Mouse (Mus musculus) cerebellum, postnatal 14 days (tissue): ENCODE measurements at regions not wholly inside any gene's neighbourhood (a gene's known extent, or its start where the extent isn't known, plus 50 kb on each side); places are given as distances from the start of the nearest gene placed in this dataset.
"Not testable (repeated sequence)": the region's sequence is repeated elsewhere in the genome, so short reads cannot be mapped to it uniquely, and the experiment has no call there.

ENCODE experiments used
- DNase-seq, 2 experiments: peaks; one replicate each; pipeline ENCODE4 v3.0.0; 2021; ENCODE audit warnings: mixed read lengths in 2 of 2

GRCm38 (mm10) chr2:53632816-53633474, 441.4 kb downstream of the Arl6ip6 start:
- DNase-seq: not testable (repeated sequence)

- no peak for DNase-seq
Observed at GRCm38 (mm10) chr2:53668599-53669372, 416.6 kb downstream of the Rprm start.

- DNase-seq: no peak
Observed at GRCm38 (mm10) chr2:53680350-53681011, 404.9 kb downstream of the Rprm start.

GRCm38 (mm10) chr2:53682599-53682998, 402.8 kb downstream of the Rprm start:
- DNase-seq: no peak

- DNase-seq: no peak
Observed at GRCm38 (mm10) chr2:53687281-53687680, 398.1 kb downstream of the Rprm start.

- DNase-seq: no peak
Observed at GRCm38 (mm10) chr2:53689223-53689880, 396.0 kb downstream of the Rprm start.

- no peak for DNase-seq
Observed at GRCm38 (mm10) chr2:53691580-53692118, 393.7 kb downstream of the Rprm start.

- peak; percentile 70 to 85 for DNase-seq
Observed at GRCm38 (mm10) chr2:53711213-53711612, 374.1 kb downstream of the Rprm start.

GRCm38 (mm10) chr2:53713106-53713640, 372.2 kb downstream of the Rprm start:
- DNase-seq: no peak

GRCm38 (mm10) chr2:53715017-53715416, 370.3 kb downstream of the Rprm start:
- DNase-seq: no peak

GRCm38 (mm10) chr2:53723231-53723630, 362.1 kb downstream of the Rprm start:
- DNase-seq: no peak

GRCm38 (mm10) chr2:53728693-53729092, 356.7 kb downstream of the Rprm start:
- DNase-seq: no peak

GRCm38 (mm10) chr2:53730451-53730850, 354.9 kb downstream of the Rprm start:
- DNase-seq: no peak

- no peak for DNase-seq
Observed at GRCm38 (mm10) chr2:53763486-53763885, 321.9 kb downstream of the Rprm start.

GRCm38 (mm10) chr2:53782035-53782434, 303.3 kb downstream of the Rprm start:
- not testable (repeated sequence) for DNase-seq

- not testable (repeated sequence) for DNase-seq
Observed at GRCm38 (mm10) chr2:53788599-53788998, 296.8 kb downstream of the Rprm start.

- DNase-seq: no peak
Observed at GRCm38 (mm10) chr2:53796605-53797004, 288.7 kb downstream of the Rprm start.

GRCm38 (mm10) chr2:53803666-53804065, 281.7 kb downstream of the Rprm start:
- DNase-seq: no peak

GRCm38 (mm10) chr2:53850815-53851528, 234.4 kb downstream of the Rprm start:
- DNase-seq: no peak
